Mouse (Mus musculus): ENCODE data around the gene Nkd1. TPM values are rescaled to one million over a fixed set of nuclear protein-coding genes. Genes with fewer than 3 reads are reported as not detected.

Gene Nkd1
- polyA plus RNA-seq (2015; fragmentation: Nextera tagmentation; extraction: Ambion mirVana): 36.4 and 36.8 TPM in 2 replicates

- Histone ChIP-seq H3K27me3 (ENCODE audit: control insufficient read depth, insufficient read depth, low read length) (peaks cover 24% of the 10 kb centered on the region), H3K4me1 (ENCODE audit: control insufficient read depth, insufficient read depth, low read length) (peaks cover 11% of the 10 kb centered on the region)
- peak; percentile 90 for ATAC-seq (ENCODE audit: insufficient read depth, low FRiP score)
These were observed at the start of gene Nkd1 for GRCm38 (mm10) chr8:88520985-88521527. Gene Nkd1, plus strand, starts transcription at chr8:88521354.

GRCm38 (mm10) chr8:88481290-88481689 lies 39.9 kb upstream of the Nkd1 start:
- Histone ChIP-seq H3K27ac (ENCODE audit: low read length) (no peak overlapping the region), H3K9ac (ENCODE audit: low read length) (no peak overlapping the region), H3K9me3 (replicated peaks; ENCODE audit: control insufficient read depth, low read length) (no peaks in the 10 kb centered on the region), H3K36me3 (ENCODE audit: control insufficient read depth, insufficient read depth, low read length) (no peaks in the 10 kb centered on the region), H3K4me2 (ENCODE audit: low read depth, low read length) (no peak overlapping the region), H3K27me3 (ENCODE audit: control insufficient read depth, insufficient read depth, low read length) (no peaks in the 10 kb centered on the region), H3K4me1 (ENCODE audit: control insufficient read depth, insufficient read depth, low read length) (no peaks in the 10 kb centered on the region), H3K4me3 (replicated peaks; ENCODE audit: low read length) (no peak overlapping the region)
- ATAC-seq (ENCODE audit: insufficient read depth, low FRiP score): no peak
- WGBS: 85% methylated on average over 4 of the region's 4 CpGs

More at GRCm38 (mm10) chr8:88520985-88521527, at the start of gene Nkd1:
- under 1% methylated on average over 66 of the region's 67 CpGs for WGBS
- H3K4me2 ChIP-seq (ENCODE audit: low read depth, low read length): peak within 1 kb of the TSS; percentile 89
- H3K9me3 ChIP-seq (replicated peaks; ENCODE audit: control insufficient read depth, low read length): no peaks in the 10 kb centered on the region
- H3K4me3 ChIP-seq (replicated peaks; ENCODE audit: low read length): peak within 1 kb of the TSS; percentile 70
- no peaks in the 10 kb centered on the region for H3K36me3 ChIP-seq (ENCODE audit: control insufficient read depth, insufficient read depth, low read length)
- H3K27ac ChIP-seq (ENCODE audit: low read length): peak within 1 kb of the TSS; percentile 62; the same call in 1 of the 2 replicates
- H3K9ac ChIP-seq (ENCODE audit: low read length): peak within 1 kb of the TSS; percentile 86

- WGBS: 17% methylated on average over 5 of the region's 5 CpGs
- ATAC-seq (ENCODE audit: insufficient read depth, low FRiP score): peak; percentile 33; the same call in 1 of the 2 replicates
- H3K4me1 ChIP-seq (ENCODE audit: control insufficient read depth, insufficient read depth, low read length): peaks cover 4% of the 10 kb centered on the region; the same call in 1 of the 2 replicates
- no peaks in the 10 kb centered on the region for H3K27me3 ChIP-seq (ENCODE audit: control insufficient read depth, insufficient read depth, low read length)
- H3K4me2 ChIP-seq (ENCODE audit: low read depth, low read length): no peak overlapping the region
- 0 out of 2 replicates have a peak overlapping the region, but pooled peaks have one; percentile 41 for H3K9ac ChIP-seq (ENCODE audit: low read length)
- H3K9me3 ChIP-seq (replicated peaks; ENCODE audit: control insufficient read depth, low read length): no peaks in the 10 kb centered on the region
- H3K36me3 ChIP-seq (ENCODE audit: control insufficient read depth, insufficient read depth, low read length): no peaks in the 10 kb centered on the region
- no peak overlapping the region for H3K4me3 ChIP-seq (replicated peaks; ENCODE audit: low read length)
- H3K27ac ChIP-seq (ENCODE audit: low read length): no peak overlapping the region
These were observed 32.7 kb upstream of the Nkd1 start for GRCm38 (mm10) chr8:88488391-88488829.

GRCm38 (mm10) chr8:88494076-88494475 lies 27.1 kb upstream of the Nkd1 start:
- Histone ChIP-seq H3K27ac (ENCODE audit: low read length) (no peak overlapping the region), H3K9ac (ENCODE audit: low read length) (no peak overlapping the region), H3K9me3 (replicated peaks; ENCODE audit: control insufficient read depth, low read length) (no peaks in the 10 kb centered on the region), H3K4me3 (replicated peaks; ENCODE audit: low read length) (no peak overlapping the region), H3K4me1 (ENCODE audit: control insufficient read depth, insufficient read depth, low read length) (no peaks in the 10 kb centered on the region), H3K4me2 (ENCODE audit: low read depth, low read length) (no peak overlapping the region), H3K27me3 (ENCODE audit: control insufficient read depth, insufficient read depth, low read length) (no peaks in the 10 kb centered on the region), H3K36me3 (ENCODE audit: control insufficient read depth, insufficient read depth, low read length) (no peaks in the 10 kb centered on the region)
- no peak for ATAC-seq (ENCODE audit: insufficient read depth, low FRiP score)
- WGBS: 89% methylated on average over 2 of the region's 2 CpGs

- no peak overlapping the region for H3K9ac ChIP-seq (ENCODE audit: low read length)
- H3K4me2 ChIP-seq (ENCODE audit: low read depth, low read length): no peak overlapping the region
- H3K4me3 ChIP-seq (replicated peaks; ENCODE audit: low read length): no peak overlapping the region
- H3K4me1 ChIP-seq (ENCODE audit: control insufficient read depth, insufficient read depth, low read length): no peaks in the 10 kb centered on the region
- 13% methylated on average over 11 of the region's 11 CpGs for WGBS
- no peaks in the 10 kb centered on the region for H3K36me3 ChIP-seq (ENCODE audit: control insufficient read depth, insufficient read depth, low read length)
- no peak for ATAC-seq (ENCODE audit: insufficient read depth, low FRiP score)
- H3K9me3 ChIP-seq (replicated peaks; ENCODE audit: control insufficient read depth, low read length): no peaks in the 10 kb centered on the region
- H3K27me3 ChIP-seq (ENCODE audit: control insufficient read depth, insufficient read depth, low read length): no peaks in the 10 kb centered on the region
- H3K27ac ChIP-seq (ENCODE audit: low read length): no peak overlapping the region
These were observed 25.9 kb upstream of the Nkd1 start for GRCm38 (mm10) chr8:88495071-88495805.

- WGBS: 84% methylated on average over 3 of the region's 3 CpGs
- Histone ChIP-seq H3K4me3 (replicated peaks; ENCODE audit: low read length) (no peak overlapping the region), H3K36me3 (ENCODE audit: control insufficient read depth, insufficient read depth, low read length) (no peaks in the 10 kb centered on the region), H3K4me2 (ENCODE audit: low read depth, low read length) (no peak overlapping the region), H3K4me1 (ENCODE audit: control insufficient read depth, insufficient read depth, low read length) (no peaks in the 10 kb centered on the region), H3K9ac (ENCODE audit: low read length) (no peak overlapping the region), H3K9me3 (replicated peaks; ENCODE audit: control insufficient read depth, low read length) (0 out of 2 replicates have a peak, but pooled peaks cover 4% of the 10 kb centered on the region), H3K27me3 (ENCODE audit: control insufficient read depth, insufficient read depth, low read length) (no peaks in the 10 kb centered on the region), H3K27ac (ENCODE audit: low read length) (no peak overlapping the region)
- no peak for ATAC-seq (ENCODE audit: insufficient read depth, low FRiP score)
These were observed 19.0 kb upstream of the Nkd1 start for GRCm38 (mm10) chr8:88502143-88502542.

- Histone ChIP-seq H3K4me2 (ENCODE audit: low read depth, low read length) (no peak overlapping the region), H3K27ac (ENCODE audit: low read length) (no peak overlapping the region), H3K9ac (ENCODE audit: low read length) (no peak overlapping the region), H3K4me1 (ENCODE audit: control insufficient read depth, insufficient read depth, low read length) (no peaks in the 10 kb centered on the region), H3K27me3 (ENCODE audit: control insufficient read depth, insufficient read depth, low read length) (peaks cover 5% of the 10 kb centered on the region; the same call in 1 of the 2 replicates), H3K9me3 (replicated peaks; ENCODE audit: control insufficient read depth, low read length) (no peaks in the 10 kb centered on the region), H3K4me3 (replicated peaks; ENCODE audit: low read length) (no peak overlapping the region), H3K36me3 (ENCODE audit: control insufficient read depth, insufficient read depth, low read length) (no peaks in the 10 kb centered on the region)
- 61% methylated on average over 5 of the region's 5 CpGs for WGBS
- no peak for ATAC-seq (ENCODE audit: insufficient read depth, low FRiP score)
These were observed 14.2 kb upstream of the Nkd1 start for GRCm38 (mm10) chr8:88506981-88507380.

GRCm38 (mm10) chr8:88511061-88511460 lies 10.1 kb upstream of the Nkd1 start:
- Histone ChIP-seq H3K9me3 (replicated peaks; ENCODE audit: control insufficient read depth, low read length) (no peaks in the 10 kb centered on the region), H3K36me3 (ENCODE audit: control insufficient read depth, insufficient read depth, low read length) (no peaks in the 10 kb centered on the region), H3K4me1 (ENCODE audit: control insufficient read depth, insufficient read depth, low read length) (no peaks in the 10 kb centered on the region), H3K4me3 (replicated peaks; ENCODE audit: low read length) (no peak overlapping the region), H3K27me3 (ENCODE audit: control insufficient read depth, insufficient read depth, low read length) (peaks cover 8% of the 10 kb centered on the region; the same call in 1 of the 2 replicates), H3K27ac (ENCODE audit: low read length) (no peak overlapping the region), H3K9ac (ENCODE audit: low read length) (no peak overlapping the region), H3K4me2 (ENCODE audit: low read depth, low read length) (no peak overlapping the region)
- WGBS: 89% methylated on average over 5 of the region's 5 CpGs
- no peak for ATAC-seq (ENCODE audit: insufficient read depth, low FRiP score)

- no peak overlapping the region for H3K9ac ChIP-seq (ENCODE audit: low read length)
- WGBS: 11% methylated on average over 15 of the region's 15 CpGs
- no peak overlapping the region for H3K4me2 ChIP-seq (ENCODE audit: low read depth, low read length)
- no peak overlapping the region for H3K4me3 ChIP-seq (replicated peaks; ENCODE audit: low read length)
- H3K4me1 ChIP-seq (ENCODE audit: control insufficient read depth, insufficient read depth, low read length): no peaks in the 10 kb centered on the region
- no peaks in the 10 kb centered on the region for H3K36me3 ChIP-seq (ENCODE audit: control insufficient read depth, insufficient read depth, low read length)
- H3K9me3 ChIP-seq (replicated peaks; ENCODE audit: control insufficient read depth, low read length): no peaks in the 10 kb centered on the region
- no peak for ATAC-seq (ENCODE audit: insufficient read depth, low FRiP score)
- H3K27me3 ChIP-seq (ENCODE audit: control insufficient read depth, insufficient read depth, low read length): peaks cover 8% of the 10 kb centered on the region; the same call in 1 of the 2 replicates
- no peak overlapping the region for H3K27ac ChIP-seq (ENCODE audit: low read length)
These were observed 8.9 kb upstream of the Nkd1 start for GRCm38 (mm10) chr8:88512094-88512794.

Measured in stomach, embryonic 16.5 days (tissue).